Mouse (Mus musculus) right cerebral cortex, postnatal 14 days (tissue): ENCODE measurements around the gene Gm21304.
"Not testable (repeated sequence)": the region's sequence is repeated elsewhere in the genome, so short reads cannot be mapped to it uniquely, and the experiment has no call there.

ENCODE experiments used
- DNase-seq: peaks from one replicate; pipeline ENCODE4 v3.0.0; 2022

The Gm21304 gene

DNA sequence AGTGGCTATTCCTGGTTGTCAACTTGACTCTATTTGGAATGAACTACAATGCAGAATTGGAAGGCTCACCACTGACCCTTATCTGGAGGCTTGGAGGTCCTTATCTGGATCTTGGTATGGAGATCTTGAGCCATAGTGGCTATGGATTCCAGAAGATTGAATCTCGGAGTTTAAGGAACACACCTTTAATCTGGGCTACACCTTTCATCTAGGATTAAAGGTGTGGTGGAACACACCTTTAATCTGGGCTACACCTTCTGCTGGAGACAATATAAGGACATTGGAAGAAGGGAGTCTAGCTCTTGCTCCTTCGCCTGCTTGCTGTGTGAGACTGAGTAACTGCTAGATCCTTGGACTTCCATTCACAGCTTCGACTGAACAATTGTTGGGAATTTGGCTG, at the start of gene Gm21304:
TSS of gene Gm21304 (plus strand) at position 301 of the 400 bp plus-strand sequence.
- not testable (repeated sequence) for DNase-seq

GRCm38 (mm10) chr10:104142687-104143086, 25.6 kb upstream of the Gm21304 start, which contains the start of gene Gm21293:
Gene Gm21293 (plus strand): TSS chr10:104142987.
- not testable (repeated sequence) for DNase-seq

DNA sequence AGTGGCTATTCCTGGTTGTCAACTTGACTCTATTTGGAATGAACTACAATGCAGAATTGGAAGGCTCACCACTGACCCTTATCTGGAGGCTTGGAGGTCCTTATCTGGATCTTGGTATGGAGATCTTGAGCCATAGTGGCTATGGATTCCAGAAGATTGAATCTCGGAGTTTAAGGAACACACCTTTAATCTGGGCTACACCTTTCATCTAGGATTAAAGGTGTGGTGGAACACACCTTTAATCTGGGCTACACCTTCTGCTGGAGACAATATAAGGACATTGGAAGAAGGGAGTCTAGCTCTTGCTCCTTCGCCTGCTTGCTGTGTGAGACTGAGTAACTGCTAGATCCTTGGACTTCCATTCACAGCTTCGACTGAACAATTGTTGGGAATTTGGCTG, 17.1 kb upstream of the Gm21304 start, which contains the start of gene Gm6763:
TSS of gene Gm6763 (plus strand) at position 301 of the 400 bp plus-strand sequence.
- DNase-seq: not testable (repeated sequence)

DNA sequence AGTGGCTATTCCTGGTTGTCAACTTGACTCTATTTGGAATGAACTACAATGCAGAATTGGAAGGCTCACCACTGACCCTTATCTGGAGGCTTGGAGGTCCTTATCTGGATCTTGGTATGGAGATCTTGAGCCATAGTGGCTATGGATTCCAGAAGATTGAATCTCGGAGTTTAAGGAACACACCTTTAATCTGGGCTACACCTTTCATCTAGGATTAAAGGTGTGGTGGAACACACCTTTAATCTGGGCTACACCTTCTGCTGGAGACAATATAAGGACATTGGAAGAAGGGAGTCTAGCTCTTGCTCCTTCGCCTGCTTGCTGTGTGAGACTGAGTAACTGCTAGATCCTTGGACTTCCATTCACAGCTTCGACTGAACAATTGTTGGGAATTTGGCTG, 8.6 kb upstream of the Gm21304 start, which contains the start of gene Gm8764:
TSS of gene Gm8764 (plus strand) at position 301 of the 400 bp plus-strand sequence.
- not testable (repeated sequence) for DNase-seq

GRCm38 (mm10) chr10:104176724-104177123, 8.4 kb downstream of the Gm21304 start, which contains the start of gene Gm21312:
Gene Gm21312 (plus strand): TSS chr10:104177024.
- DNase-seq: not testable (repeated sequence)

GRCm38 (mm10) chr10:104185233-104185632, 16.9 kb downstream of the Gm21304 start, which contains the start of gene Gm20765:
Gene Gm20765 (plus strand): TSS chr10:104185533.
- not testable (repeated sequence) for DNase-seq

DNA sequence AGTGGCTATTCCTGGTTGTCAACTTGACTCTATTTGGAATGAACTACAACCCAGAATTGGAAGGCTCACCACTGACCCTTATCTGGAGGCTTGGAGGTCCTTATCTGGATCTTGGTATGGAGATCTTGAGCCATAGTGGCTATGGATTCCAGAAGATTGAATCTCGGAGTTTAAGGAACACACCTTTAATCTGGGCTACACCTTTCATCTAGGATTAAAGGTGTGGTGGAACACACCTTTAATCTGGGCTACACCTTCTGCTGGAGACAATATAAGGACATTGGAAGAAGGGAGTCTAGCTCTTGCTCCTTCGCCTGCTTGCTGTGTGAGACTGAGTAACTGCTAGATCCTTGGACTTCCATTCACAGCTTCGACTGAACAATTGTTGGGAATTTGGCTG, 25.4 kb downstream of the Gm21304 start, which contains the start of gene Gm4340:
TSS of gene Gm4340 (plus strand) at position 301 of the 400 bp plus-strand sequence.
- DNase-seq: not testable (repeated sequence)

DNA sequence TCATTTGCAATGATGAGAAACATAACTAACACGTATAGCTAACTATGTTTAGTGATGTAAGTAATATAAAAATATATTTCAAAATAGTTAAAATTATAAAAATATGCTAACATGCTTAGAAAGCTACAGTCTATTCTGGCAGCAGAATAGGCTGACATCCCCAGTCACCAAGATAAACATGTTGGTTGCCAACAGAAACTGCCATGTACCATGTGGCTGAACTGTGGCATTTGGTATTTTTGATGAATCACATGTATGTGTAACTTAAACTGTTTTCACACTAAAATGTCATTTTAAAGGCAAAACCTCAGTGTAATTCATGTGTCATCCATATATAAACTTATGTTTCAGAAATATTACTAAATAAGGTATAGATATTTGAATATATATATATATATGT, 41.3 kb downstream of the Gm21304 start:
- DNase-seq: no peak

GRCm38 (mm10) chr10:104210268-104210990, 42.1 kb downstream of the Gm21304 start:
- DNase-seq: no peak

- no peak for DNase-seq
Observed at GRCm38 (mm10) chr10:104214527-104214926, 46.2 kb downstream of the Gm21304 start.
